Mouse (Mus musculus) liver, embryonic 14.5 days (tissue): ENCODE results near the gene Car10.

Experiments used
- CTCF ChIP-seq: IDR thresholded peaks from 2 replicates; pipeline ENCODE4 v1.5.1; 2016; ENCODE audit warnings: antibody characterized with exemption, low read depth, control low read depth
- EP300 ChIP-seq: IDR thresholded peaks from 2 replicates; pipeline ENCODE4 v1.6.1; 2016; ENCODE audit warnings: antibody characterized with exemption, low read depth

- TF ChIP-seq CTCF (no peak), EP300 (no peak)
Observed at GRCm38 (mm10) chr11:93608716-93609115, 510.9 kb downstream of the Car10 start.
